Mouse (Mus musculus) small intestine, adult 2 months (tissue): Measurements from ENCODE around the gene Pdilt. TPM values are rescaled to one million over a fixed set of nuclear protein-coding genes. Genes with fewer than 3 reads are reported as not detected.

ENCODE experiments used
- H3K27ac ChIP-seq: fragments of 200-500 bp; 2 replicates; pipeline ENCODE4 v1.5.1; 2012; ENCODE audit warnings: low read depth, low read length, control low read depth, inconsistent platforms; ENCODE audit not compliant: insufficient read depth
- H3K27me3 ChIP-seq: fragments of 200-500 bp; 2 replicates; pipeline ENCODE4 v1.6.1; 2012; ENCODE audit warnings: mild to moderate bottlenecking, moderate library complexity, low read length, inconsistent platforms; ENCODE audit not compliant: control insufficient read depth, insufficient read depth
- H3K36me3 ChIP-seq: fragments of 200-500 bp; 2 replicates; pipeline ENCODE4 v1.6.1; 2012; ENCODE audit warnings: mild to moderate bottlenecking, low read length, control low read depth, inconsistent platforms; ENCODE audit not compliant: control insufficient read depth, insufficient read depth
- H3K4me1 ChIP-seq: fragments of 200-500 bp; 2 replicates; pipeline ENCODE4 v1.6.1; 2012; ENCODE audit warnings: low read length, inconsistent platforms, mixed read lengths; ENCODE audit not compliant: control insufficient read depth, insufficient read depth, insufficient read length
- H3K4me3 ChIP-seq: fragments of 200-500 bp; 2 replicates; pipeline ENCODE4 v1.5.1; 2012; ENCODE audit warnings: low read depth, mild to moderate bottlenecking, control low read depth, inconsistent platforms, low read length, moderate library complexity
- CTCF ChIP-seq: fragments of 200-500 bp; IDR thresholded peaks from 2 replicates; pipeline ENCODE4 v1.5.1; 2012; ENCODE audit warnings: low read depth, mild to moderate bottlenecking, control low read depth, inconsistent platforms, low read length, moderate library complexity, mixed read lengths; ENCODE audit not compliant: insufficient replicate concordance, insufficient read length; ENCODE audit errors: extremely low read depth
- POLR2A ChIP-seq: fragments of 200-500 bp; IDR thresholded peaks from 2 replicates; pipeline ENCODE4 v1.6.1; 2012; ENCODE audit warnings: low read depth, mild to moderate bottlenecking, control low read depth, inconsistent platforms, low read length, moderate library complexity
- WGBS: fragments of 180-500 bp; shearing (Covaris S2); methylation state at CpG from one replicate; pipeline ENCODE4 v1.1.7; 2018; 5-methylcytosine and 5-hydroxymethylcytosine counted together
- polyA plus RNA-seq: library from polyadenylated mRNA; depleted of rRNA; stranded (reverse); fragments of >200 nt; gene quantifications from 2 replicates; pipeline ENCODE4 v1.2.3, GENCODE M21; 2012

Pdilt gene
- polyA plus RNA-seq, 1 experiment: not detected

DNA sequence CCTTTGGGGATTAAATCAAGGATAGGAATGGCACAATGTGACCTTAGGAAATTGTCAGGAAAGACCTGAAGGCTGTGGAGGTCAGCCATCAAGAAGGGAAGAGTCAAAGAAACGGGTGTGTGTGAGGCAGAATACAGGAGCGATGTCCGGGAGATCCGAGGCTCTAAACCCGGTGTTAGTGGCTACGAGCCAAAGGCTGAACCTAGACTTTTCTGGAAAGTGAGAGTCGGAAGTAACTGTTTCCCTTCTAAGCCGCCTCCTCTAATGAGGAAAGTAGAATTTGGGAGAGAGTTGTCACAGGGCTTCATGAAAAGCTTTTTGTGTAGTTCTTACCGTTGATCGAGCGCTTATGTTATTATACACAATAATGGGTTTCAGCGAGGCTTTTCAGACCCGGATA is 3.2 kb upstream of the Pdilt start:
- H3K27ac ChIP-seq: peak overlapping the region; percentile 90
- WGBS: 24% methylated on average over 13 of the region's 13 CpGs
- H3K4me1 ChIP-seq: peaks cover 42% of the 10 kb centered on the region; the same call in 1 of the 2 replicates
- H3K4me3 ChIP-seq: peak overlapping the region; percentile 13; the same call in 1 of the 2 replicates
- no peaks in the 10 kb centered on the region for H3K27me3 ChIP-seq
- TF ChIP-seq CTCF: no peak
- no peak for TF ChIP-seq POLR2A
- H3K36me3 ChIP-seq: no peaks in the 10 kb centered on the region

- 12% methylated on average over 2 of the region's 2 CpGs for WGBS
Observed at GRCm38 (mm10) chr7:119525881-119526281, 2.6 kb upstream of the Pdilt start.

GRCm38 (mm10) chr7:119522385-119522784 is 904 bp downstream of the Pdilt start:
- H3K36me3 ChIP-seq: no peaks in the 10 kb centered on the region
- 78% methylated on average over 1 of the region's 1 CpGs for WGBS
- H3K27me3 ChIP-seq: no peaks in the 10 kb centered on the region
- H3K4me3 ChIP-seq: no peak overlapping the region
- H3K4me1 ChIP-seq: peaks cover 37% of the 10 kb centered on the region; the same call in 1 of the 2 replicates
- no peak for TF ChIP-seq POLR2A
- TF ChIP-seq CTCF: no peak
- H3K27ac ChIP-seq: peak overlapping the region; percentile 96

More at GRCm38 (mm10) chr7:119525881-119526281, 2.6 kb upstream of the Pdilt start:
- Histone ChIP-seq H3K4me1 (peaks cover 45% of the 10 kb centered on the region; the same call in 1 of the 2 replicates), H3K27me3 (no peaks in the 10 kb centered on the region), H3K36me3 (no peaks in the 10 kb centered on the region), H3K4me3 (peak overlapping the region; percentile 9; the same call in 1 of the 2 replicates), H3K27ac (peak overlapping the region; percentile 90)
- no peak for TF ChIP-seq POLR2A
- no peak for TF ChIP-seq CTCF

- 19% methylated on average over 3 of the region's 3 CpGs for WGBS
- Histone ChIP-seq H3K4me3 (no peak overlapping the region), H3K27ac (peak overlapping the region; percentile 96), H3K27me3 (no peaks in the 10 kb centered on the region), H3K36me3 (no peaks in the 10 kb centered on the region), H3K4me1 (peaks cover 36% of the 10 kb centered on the region; the same call in 1 of the 2 replicates)
- TF ChIP-seq CTCF (no peak), POLR2A (no peak)
Observed at GRCm38 (mm10) chr7:119521816-119522215, 1.5 kb downstream of the Pdilt start.

- Histone ChIP-seq H3K27ac (no peak overlapping the region), H3K4me3 (no peak overlapping the region), H3K4me1 (peaks cover 28% of the 10 kb centered on the region; the same call in 1 of the 2 replicates), H3K36me3 (no peaks in the 10 kb centered on the region), H3K27me3 (no peaks in the 10 kb centered on the region)
- 37% methylated on average over 5 of the region's 5 CpGs for WGBS
- TF ChIP-seq POLR2A (no peak), CTCF (peak; percentile 84; the same call in 1 of the 2 replicates)
Observed at GRCm38 (mm10) chr7:119519654-119520053, 3.6 kb downstream of the Pdilt start.

DNA sequence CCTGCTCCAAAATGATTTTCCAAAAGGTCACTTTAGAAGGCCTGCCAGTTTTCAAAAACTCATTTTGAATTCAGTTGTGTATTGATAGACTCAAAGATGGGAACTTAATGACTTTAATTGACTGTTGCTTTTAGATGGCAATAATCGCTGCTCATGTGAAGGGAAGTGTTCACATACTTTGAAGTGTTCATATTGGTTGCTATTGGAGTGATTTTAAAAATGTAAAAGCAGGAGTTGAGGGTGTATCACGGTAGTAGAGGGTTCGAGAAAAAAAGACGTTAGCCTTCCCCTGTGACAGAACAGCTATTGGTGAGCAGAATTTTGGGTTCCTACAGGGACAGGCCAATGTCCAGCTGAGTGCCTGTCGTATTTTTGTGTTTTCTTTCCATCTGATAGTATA is 4.1 kb downstream of the Pdilt start, which contains the start of gene Acsm5:
Gene Acsm5, plus strand, starts transcription at position 301 of the 400 bp plus-strand sequence.
- 69% methylated on average over 5 of the region's 5 CpGs for WGBS
- TF ChIP-seq CTCF (no peak), POLR2A (no peak)
- no peaks in the 10 kb centered on the region for H3K27me3 ChIP-seq
- H3K4me1 ChIP-seq: peaks cover 25% of the 10 kb centered on the region; the same call in 1 of the 2 replicates
- no peak within 1 kb of the TSS for H3K27ac ChIP-seq
- H3K4me3 ChIP-seq: no peak within 1 kb of the TSS
- H3K36me3 ChIP-seq: no peaks in the 10 kb centered on the region

- Histone ChIP-seq H3K4me3 (0 out of 2 replicates have a peak overlapping the region, but pooled peaks have one; percentile 1), H3K36me3 (no peaks in the 10 kb centered on the region), H3K4me1 (peaks cover 9% of the 10 kb centered on the region; the same call in 1 of the 2 replicates), H3K27ac (peak overlapping the region; percentile 44; the same call in 1 of the 2 replicates), H3K27me3 (no peaks in the 10 kb centered on the region)
- TF ChIP-seq CTCF (no peak), POLR2A (no peak)
- 21% methylated on average over 7 of the region's 7 CpGs for WGBS
Observed at GRCm38 (mm10) chr7:119516272-119516558, 7.1 kb downstream of the Pdilt start.
